Mouse (Mus musculus): ENCODE data around the gene Rab11fip3. TPM values are rescaled to one million over a fixed set of nuclear protein-coding genes. Genes with fewer than 3 reads are reported as not detected.

Gene Rab11fip3
- polyA plus RNA-seq, 1 experiment, result 15.2 TPM

DNA sequence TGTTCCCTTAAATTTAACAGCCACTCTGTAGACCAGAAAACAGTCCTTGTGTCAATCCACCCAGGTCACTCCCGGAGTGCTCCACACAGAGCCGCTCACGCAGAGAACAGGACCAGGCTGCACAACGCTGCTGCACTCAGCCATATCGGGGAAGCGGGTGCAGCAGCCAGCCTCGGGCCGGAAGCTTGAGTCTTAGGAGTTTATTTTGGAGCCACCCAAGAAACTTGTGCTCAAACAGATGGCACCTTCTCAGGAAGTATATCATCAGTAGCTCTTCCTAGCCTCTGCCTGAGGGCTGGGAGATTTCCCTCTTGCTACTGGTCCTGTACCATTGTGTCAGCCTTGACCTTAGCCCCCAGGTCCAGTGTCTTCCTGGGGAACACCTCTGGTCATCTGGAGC, 12.1 kb downstream of the Rab11fip3 start:
- Histone ChIP-seq H3K36me3 (ENCODE audit: control insufficient read depth, insufficient read depth) (peaks cover 23% of the 10 kb centered on the region), H3K4me3 (ENCODE audit: insufficient read depth, poor library complexity, severe bottlenecking) (no peak overlapping the region), H3K79me2 (ENCODE audit: control insufficient read depth, insufficient read depth) (peaks cover 33% of the 10 kb centered on the region), H3K79me3 (ENCODE audit: low read depth) (peaks cover 16% of the 10 kb centered on the region), H3K27me3 (ENCODE audit: control insufficient read depth, insufficient read depth, insufficient read length) (no peaks in the 10 kb centered on the region), H3ac (ENCODE audit: control insufficient read depth, insufficient read length, low read depth) (no peak overlapping the region)
- no peak for TF ChIP-seq MYOG (IDR thresholded peaks at IDR 0.05; ENCODE audit: control insufficient read depth, extremely low read depth, insufficient read length)
- no peak for TF ChIP-seq CEBPB (IDR thresholded peaks at IDR 0.05; ENCODE audit: low read depth)
- TF ChIP-seq CTCF (IDR thresholded peaks at IDR 0.05; ENCODE audit: control insufficient read depth, insufficient read depth, insufficient read length), result no peak
- no peak for TF ChIP-seq MAX (IDR thresholded peaks at IDR 0.05)
- no peak for TF ChIP-seq USF1 (IDR thresholded peaks at IDR 0.05; ENCODE audit: low read depth)
- TF ChIP-seq MYOD1 (IDR thresholded peaks at IDR 0.05; ENCODE audit: control insufficient read depth, insufficient read length, low read depth), result no peak
- TF ChIP-seq FOSL1 (IDR thresholded peaks at IDR 0.05; ENCODE audit: insufficient read depth, low read length, poor library complexity, severe bottlenecking), result no peak

- no peak for TF ChIP-seq CTCF (IDR thresholded peaks at IDR 0.05; ENCODE audit: control insufficient read depth, insufficient read depth, insufficient read length)
- no peak for TF ChIP-seq MYOG (IDR thresholded peaks at IDR 0.05; ENCODE audit: control insufficient read depth, extremely low read depth, insufficient read length)
- TF ChIP-seq MAX (IDR thresholded peaks at IDR 0.05), result no peak
- TF ChIP-seq MYOD1 (IDR thresholded peaks at IDR 0.05; ENCODE audit: control insufficient read depth, insufficient read length, low read depth), result no peak
- no peak for TF ChIP-seq CEBPB (IDR thresholded peaks at IDR 0.05; ENCODE audit: low read depth)
- no peak for TF ChIP-seq USF1 (IDR thresholded peaks at IDR 0.05; ENCODE audit: low read depth)
- TF ChIP-seq FOSL1 (IDR thresholded peaks at IDR 0.05; ENCODE audit: insufficient read depth, low read length, poor library complexity, severe bottlenecking), result no peak
- Histone ChIP-seq H3K36me3 (ENCODE audit: control insufficient read depth, insufficient read depth) (peaks cover 21% of the 10 kb centered on the region), H3K79me2 (ENCODE audit: control insufficient read depth, insufficient read depth) (peaks cover 38% of the 10 kb centered on the region), H3K4me3 (ENCODE audit: insufficient read depth, poor library complexity, severe bottlenecking) (no peak overlapping the region), H3K79me3 (ENCODE audit: low read depth) (peaks cover 5% of the 10 kb centered on the region), H3ac (ENCODE audit: control insufficient read depth, insufficient read length, low read depth) (no peak overlapping the region), H3K27me3 (ENCODE audit: control insufficient read depth, insufficient read depth, insufficient read length) (no peaks in the 10 kb centered on the region)
Measured at GRCm38 (mm10) chr17:26055164-26055563, 14.2 kb downstream of the Rab11fip3 start.

DNA sequence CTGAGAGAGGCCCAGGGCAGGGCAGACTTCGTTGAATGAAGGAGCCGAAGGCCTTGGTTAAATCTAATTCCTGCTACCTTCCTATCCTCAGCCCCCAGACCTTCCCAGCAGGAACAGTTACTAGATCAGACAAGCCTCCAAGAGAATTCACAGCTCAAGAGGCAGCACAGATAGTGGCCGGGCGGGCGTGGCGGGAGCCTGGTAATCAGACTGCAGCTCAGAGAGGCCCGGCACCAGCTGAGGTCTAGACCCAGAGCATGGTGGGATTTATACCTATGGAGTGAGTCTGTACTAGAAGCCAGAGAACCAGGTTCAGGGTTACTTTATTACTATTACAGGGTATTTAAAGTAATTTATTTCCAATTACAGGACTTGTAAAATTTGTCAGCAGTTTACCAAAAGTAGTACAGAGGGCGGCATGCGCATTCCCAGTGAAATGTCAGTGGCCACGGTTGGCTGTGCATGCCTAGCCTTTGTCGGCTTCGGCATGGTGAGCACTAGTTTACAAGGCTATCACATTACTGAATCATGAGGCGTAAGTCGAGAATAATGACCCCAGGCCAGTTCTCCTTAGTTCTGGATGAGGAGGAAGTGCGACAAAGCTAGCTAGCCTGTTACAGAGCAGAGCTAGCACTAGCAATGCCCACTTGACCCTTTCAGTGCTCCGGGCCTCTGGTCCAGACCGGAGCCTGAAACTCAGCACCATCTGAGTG, 15.1 kb downstream of the Rab11fip3 start:
- peaks cover 13% of the 10 kb centered on the region for H3K36me3 ChIP-seq (ENCODE audit: control insufficient read depth, insufficient read depth)
- TF ChIP-seq CTCF (IDR thresholded peaks at IDR 0.05; ENCODE audit: control insufficient read depth, insufficient read depth, insufficient read length) (no peak), MAX (IDR thresholded peaks at IDR 0.05) (no peak), USF1 (IDR thresholded peaks at IDR 0.05; ENCODE audit: low read depth) (no peak), MYOG (IDR thresholded peaks at IDR 0.05; ENCODE audit: control insufficient read depth, extremely low read depth, insufficient read length) (no peak), MYOD1 (IDR thresholded peaks at IDR 0.05; ENCODE audit: control insufficient read depth, insufficient read length, low read depth) (no peak), CEBPB (IDR thresholded peaks at IDR 0.05; ENCODE audit: low read depth) (no peak), FOSL1 (IDR thresholded peaks at IDR 0.05; ENCODE audit: insufficient read depth, low read length, poor library complexity, severe bottlenecking) (no peak)

DNA sequence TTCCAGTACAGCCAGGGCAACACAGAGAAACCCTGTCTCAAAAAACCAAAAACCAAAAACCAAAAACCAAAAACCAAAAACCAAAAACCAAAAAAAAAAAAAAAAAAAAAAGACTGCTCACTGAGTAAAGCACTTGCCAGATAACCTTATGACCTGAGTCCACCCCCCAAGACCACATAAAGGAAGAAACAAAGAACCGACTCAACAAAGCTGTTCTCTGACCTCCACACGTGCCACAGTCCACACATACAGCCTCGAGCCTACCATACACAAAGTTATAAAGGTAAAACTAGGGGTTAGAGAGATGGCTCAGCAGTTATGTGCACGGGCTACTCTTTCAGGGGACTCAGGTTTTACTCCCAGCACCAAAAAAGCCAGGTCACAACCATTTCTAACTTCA, 16.6 kb downstream of the Rab11fip3 start:
- Histone ChIP-seq H3K36me3 (ENCODE audit: control insufficient read depth, insufficient read depth) (peaks cover 3% of the 10 kb centered on the region), H3K27me3 (ENCODE audit: control insufficient read depth, insufficient read depth, insufficient read length) (no peaks in the 10 kb centered on the region)

More for the DNA sequence above, 15.1 kb downstream of the Rab11fip3 start:
- Histone ChIP-seq H3K27me3 (ENCODE audit: control insufficient read depth, insufficient read depth, insufficient read length) (no peaks in the 10 kb centered on the region), H3K79me3 (ENCODE audit: low read depth) (peaks cover 3% of the 10 kb centered on the region), H3K79me2 (ENCODE audit: control insufficient read depth, insufficient read depth) (peaks cover 30% of the 10 kb centered on the region), H3K4me3 (ENCODE audit: insufficient read depth, poor library complexity, severe bottlenecking) (no peak overlapping the region), H3ac (ENCODE audit: control insufficient read depth, insufficient read length, low read depth) (no peak overlapping the region)

GRCm38 (mm10) chr17:26052074-26052473, 17.3 kb downstream of the Rab11fip3 start:
- Histone ChIP-seq H3K79me3 (ENCODE audit: low read depth) (peaks cover 3% of the 10 kb centered on the region), H3K4me3 (ENCODE audit: insufficient read depth, poor library complexity, severe bottlenecking) (no peak overlapping the region), H3K27me3 (ENCODE audit: control insufficient read depth, insufficient read depth, insufficient read length) (no peaks in the 10 kb centered on the region), H3ac (ENCODE audit: control insufficient read depth, insufficient read length, low read depth) (no peak overlapping the region), H3K79me2 (ENCODE audit: control insufficient read depth, insufficient read depth) (peaks cover 33% of the 10 kb centered on the region), H3K36me3 (ENCODE audit: control insufficient read depth, insufficient read depth) (peaks cover 3% of the 10 kb centered on the region)
- TF ChIP-seq USF1 (IDR thresholded peaks at IDR 0.05; ENCODE audit: low read depth), result no peak

More for the DNA sequence above, 16.6 kb downstream of the Rab11fip3 start:
- TF ChIP-seq USF1 (IDR thresholded peaks at IDR 0.05; ENCODE audit: low read depth), result no peak
- TF ChIP-seq CEBPB (IDR thresholded peaks at IDR 0.05; ENCODE audit: low read depth), result no peak
- TF ChIP-seq MYOG (IDR thresholded peaks at IDR 0.05; ENCODE audit: control insufficient read depth, extremely low read depth, insufficient read length), result no peak
- TF ChIP-seq FOSL1 (IDR thresholded peaks at IDR 0.05; ENCODE audit: insufficient read depth, low read length, poor library complexity, severe bottlenecking), result no peak
- no peak for TF ChIP-seq MAX (IDR thresholded peaks at IDR 0.05)
- no peak for TF ChIP-seq CTCF (IDR thresholded peaks at IDR 0.05; ENCODE audit: control insufficient read depth, insufficient read depth, insufficient read length)
- Histone ChIP-seq H3K79me2 (ENCODE audit: control insufficient read depth, insufficient read depth) (peaks cover 33% of the 10 kb centered on the region), H3K79me3 (ENCODE audit: low read depth) (peaks cover 1% of the 10 kb centered on the region), H3K4me3 (ENCODE audit: insufficient read depth, poor library complexity, severe bottlenecking) (no peak overlapping the region), H3ac (ENCODE audit: control insufficient read depth, insufficient read length, low read depth) (no peak overlapping the region)

DNA sequence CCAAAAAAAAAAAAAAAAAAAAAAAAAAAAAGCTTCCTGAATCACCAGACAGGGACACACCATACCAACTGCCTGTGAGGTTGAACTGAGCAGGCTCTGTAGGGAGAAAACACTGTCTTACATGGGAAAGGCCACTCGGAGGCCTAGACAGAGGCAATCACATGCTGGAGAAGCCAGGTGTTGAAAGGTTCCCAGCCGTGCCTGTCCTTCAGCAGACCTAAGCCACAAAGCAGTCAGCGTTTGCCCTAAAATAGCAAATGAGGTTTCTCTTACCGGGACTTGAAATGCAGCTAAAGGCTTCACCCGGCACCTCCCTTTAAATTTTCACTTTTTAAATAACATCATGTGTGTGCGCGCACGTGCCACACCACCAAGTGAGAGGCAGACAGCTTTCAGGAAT, 21.2 kb downstream of the Rab11fip3 start:
- Histone ChIP-seq H3ac (ENCODE audit: control insufficient read depth, insufficient read length, low read depth) (no peak overlapping the region), H3K4me3 (ENCODE audit: insufficient read depth, poor library complexity, severe bottlenecking) (no peak overlapping the region), H3K79me2 (ENCODE audit: control insufficient read depth, insufficient read depth) (peaks cover 45% of the 10 kb centered on the region), H3K36me3 (ENCODE audit: control insufficient read depth, insufficient read depth) (no peaks in the 10 kb centered on the region), H3K79me3 (ENCODE audit: low read depth) (peaks cover 4% of the 10 kb centered on the region), H3K27me3 (ENCODE audit: control insufficient read depth, insufficient read depth, insufficient read length) (no peaks in the 10 kb centered on the region)
- TF ChIP-seq MYOD1 (IDR thresholded peaks at IDR 0.05; ENCODE audit: control insufficient read depth, insufficient read length, low read depth) (no peak), MAX (IDR thresholded peaks at IDR 0.05) (no peak), USF1 (IDR thresholded peaks at IDR 0.05; ENCODE audit: low read depth) (no peak), CEBPB (IDR thresholded peaks at IDR 0.05; ENCODE audit: low read depth) (no peak), FOSL1 (IDR thresholded peaks at IDR 0.05; ENCODE audit: insufficient read depth, low read length, poor library complexity, severe bottlenecking) (no peak), MYOG (IDR thresholded peaks at IDR 0.05; ENCODE audit: control insufficient read depth, extremely low read depth, insufficient read length) (no peak), CTCF (IDR thresholded peaks at IDR 0.05; ENCODE audit: control insufficient read depth, insufficient read depth, insufficient read length) (no peak)
